Mouse (Mus musculus): Measurements from ENCODE around the gene Slc45a3. TPM values are rescaled to one million over a fixed set of nuclear protein-coding genes. Genes with fewer than 3 reads are reported as not detected.

Gene Slc45a3
- polyA plus RNA-seq, 1 experiment from 2014 or later, result 10.5 TPM

DNA sequence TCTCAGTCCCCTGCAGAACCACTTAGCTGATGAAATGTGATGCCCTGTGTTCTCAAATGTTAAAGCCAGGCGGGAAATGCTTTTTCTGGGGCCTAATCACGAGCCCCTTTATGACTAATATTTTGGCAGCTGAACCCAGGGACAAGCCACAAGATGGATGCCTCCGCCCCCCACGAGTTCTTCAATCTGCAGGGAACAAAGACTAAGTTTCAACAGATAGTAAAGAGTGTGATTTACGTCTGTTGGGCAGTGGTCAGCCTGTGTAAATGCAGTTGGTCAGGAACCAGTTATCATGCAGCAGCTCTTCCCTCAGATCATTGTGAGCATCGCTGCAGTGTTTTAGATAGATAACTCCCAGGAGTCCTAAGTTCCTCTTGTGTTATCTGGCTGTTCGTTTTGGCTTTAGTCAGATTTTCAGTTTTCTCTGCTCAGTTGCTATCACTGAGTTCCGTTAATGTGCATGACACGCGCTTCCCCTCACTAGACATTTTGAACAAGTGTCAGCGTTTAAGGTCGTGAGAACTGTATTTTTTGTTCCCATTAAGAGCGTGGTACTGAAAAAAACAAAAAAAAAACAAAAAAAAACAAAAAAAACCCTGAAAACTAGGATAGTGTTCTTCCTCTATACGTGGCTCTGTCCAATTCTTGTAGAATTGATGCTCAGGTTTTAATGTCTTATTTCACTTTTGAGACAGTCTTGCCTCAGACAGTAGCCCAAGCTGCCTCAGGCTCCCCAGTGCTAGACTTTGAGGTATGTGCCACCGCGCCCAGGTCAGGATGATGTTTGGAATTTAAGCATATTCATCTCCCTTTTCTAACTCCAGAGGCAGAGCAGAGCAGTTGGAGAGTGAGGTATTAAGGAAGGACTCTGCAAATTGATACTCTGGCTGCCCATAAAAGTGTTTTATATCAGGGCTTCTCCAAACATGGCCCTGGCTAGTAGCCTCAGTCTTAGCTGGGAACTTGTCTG, 19.9 kb upstream of the Slc45a3 start:
- H3K4me3 ChIP-seq (replicated peaks; ENCODE audit: low read length), result no peak overlapping the region
- no peak for ATAC-seq (ENCODE audit: insufficient read depth, low FRiP score)
- H3K4me2 ChIP-seq (ENCODE audit: low read depth, low read length), result no peak overlapping the region
- H3K4me1 ChIP-seq (ENCODE audit: control insufficient read depth, insufficient read depth, low read length), result peaks cover 8% of the 10 kb centered on the region; the same call in 1 of the 2 replicates
- no peaks in the 10 kb centered on the region for H3K9me3 ChIP-seq (replicated peaks; ENCODE audit: control insufficient read depth, low read length)
- 51% methylated on average over 16 of the region's 16 CpGs for WGBS
- H3K9ac ChIP-seq (ENCODE audit: low read length), result no peak overlapping the region
- no peaks in the 10 kb centered on the region for H3K27me3 ChIP-seq (ENCODE audit: control insufficient read depth, insufficient read depth, low read length)
- no peak overlapping the region for H3K27ac ChIP-seq (ENCODE audit: low read length)
- H3K36me3 ChIP-seq (ENCODE audit: control insufficient read depth, insufficient read depth, low read length), result no peaks in the 10 kb centered on the region

DNA sequence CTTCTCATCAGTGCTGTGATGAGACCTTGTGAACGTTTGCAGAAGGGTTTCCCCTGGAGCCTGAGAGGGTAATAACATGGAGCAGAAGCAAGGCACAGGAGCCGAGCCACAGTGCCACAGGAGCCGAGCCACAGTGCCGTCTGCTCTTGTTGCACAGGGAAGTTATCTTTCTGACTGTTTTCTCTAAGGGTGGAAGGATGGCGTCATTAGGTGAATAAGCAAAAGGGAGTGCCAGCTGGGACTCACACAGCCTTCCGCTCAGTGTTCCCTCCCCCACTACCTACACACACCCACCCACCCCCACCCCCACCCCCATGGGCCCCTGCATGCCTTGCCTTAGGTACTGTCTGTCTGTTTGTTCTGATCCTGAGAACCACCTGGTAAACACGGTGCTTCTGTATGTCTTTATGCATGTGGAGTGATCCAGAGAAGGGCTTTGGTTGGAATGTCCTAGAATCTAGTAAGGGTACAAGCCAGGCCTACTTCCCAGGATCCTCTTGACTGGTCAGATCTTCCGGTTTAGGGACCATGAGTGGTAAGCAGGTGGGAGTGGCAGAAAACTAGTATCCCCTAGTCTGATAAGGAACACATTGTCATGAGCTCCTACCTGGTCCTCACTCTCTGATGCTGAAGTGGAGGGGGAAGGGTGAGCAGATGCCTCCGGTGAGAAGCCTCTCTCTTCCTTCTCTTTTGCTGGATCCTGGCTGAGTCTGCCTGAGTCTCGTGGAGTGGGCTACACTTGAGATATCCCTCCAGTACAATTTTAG, 16.9 kb upstream of the Slc45a3 start:
- no peak overlapping the region for H3K4me2 ChIP-seq (ENCODE audit: low read depth, low read length)
- no peaks in the 10 kb centered on the region for H3K36me3 ChIP-seq (ENCODE audit: control insufficient read depth, insufficient read depth, low read length)
- peak overlapping the region; percentile 16; the same call in 1 of the 2 replicates for H3K9ac ChIP-seq (ENCODE audit: low read length)
- peak overlapping the region; percentile 81 for H3K27ac ChIP-seq (ENCODE audit: low read length)
- no peak overlapping the region for H3K4me3 ChIP-seq (replicated peaks; ENCODE audit: low read length)
- no peaks in the 10 kb centered on the region for H3K9me3 ChIP-seq (replicated peaks; ENCODE audit: control insufficient read depth, low read length)
- H3K27me3 ChIP-seq (ENCODE audit: control insufficient read depth, insufficient read depth, low read length), result no peaks in the 10 kb centered on the region
- peaks cover 4% of the 10 kb centered on the region; the same call in 1 of the 2 replicates for H3K4me1 ChIP-seq (ENCODE audit: control insufficient read depth, insufficient read depth, low read length)
- peak; percentile 68; the same call in 1 of the 2 replicates for ATAC-seq (ENCODE audit: insufficient read depth, low FRiP score)
- 49% methylated on average over 10 of the region's 10 CpGs for WGBS

DNA sequence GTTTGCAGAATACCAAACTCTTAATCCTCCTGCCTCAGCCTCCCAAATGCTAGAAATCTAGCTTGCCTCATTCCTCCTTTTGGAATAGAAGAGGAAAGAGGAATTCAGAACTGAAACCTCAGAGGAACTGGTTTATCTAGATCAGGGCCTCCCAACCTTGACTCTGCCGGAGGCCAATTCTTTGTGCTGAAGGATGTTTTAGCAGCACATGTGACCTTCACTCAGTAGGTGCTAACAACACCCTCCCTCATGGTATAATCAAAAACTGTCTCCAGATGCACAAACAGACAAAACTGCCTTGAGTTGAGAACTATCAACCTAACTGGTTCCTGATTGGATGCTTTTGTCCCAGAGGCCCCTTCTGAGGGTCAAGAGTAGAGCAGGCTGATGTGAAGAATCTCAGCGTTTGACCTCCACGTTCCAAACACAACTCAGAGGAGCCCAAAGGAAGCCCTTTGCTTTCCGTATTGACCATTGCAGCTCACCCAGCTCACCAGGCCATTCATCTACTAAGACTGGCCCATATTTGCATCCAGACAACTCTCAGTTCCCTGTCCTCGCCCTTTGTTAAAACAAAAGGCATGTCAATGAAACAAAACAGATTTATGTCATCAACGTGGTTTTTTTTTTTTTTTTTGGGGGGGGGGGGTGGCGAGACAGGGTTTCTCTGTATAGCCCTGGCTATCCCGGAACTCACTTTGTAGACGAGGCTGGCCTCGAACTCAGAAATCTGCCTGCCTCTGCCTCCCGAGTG, 16.1 kb upstream of the Slc45a3 start:
- H3K27me3 ChIP-seq (ENCODE audit: control insufficient read depth, insufficient read depth, low read length), result no peaks in the 10 kb centered on the region
- H3K4me2 ChIP-seq (ENCODE audit: low read depth, low read length), result no peak overlapping the region
- H3K4me1 ChIP-seq (ENCODE audit: control insufficient read depth, insufficient read depth, low read length), result peaks cover 4% of the 10 kb centered on the region; the same call in 1 of the 2 replicates
- H3K27ac ChIP-seq (ENCODE audit: low read length), result peak overlapping the region; percentile 66
- H3K9ac ChIP-seq (ENCODE audit: low read length), result no peak overlapping the region
- WGBS, result 81% methylated on average over 11 of the region's 11 CpGs
- H3K9me3 ChIP-seq (replicated peaks; ENCODE audit: control insufficient read depth, low read length), result no peaks in the 10 kb centered on the region
- H3K4me3 ChIP-seq (replicated peaks; ENCODE audit: low read length), result no peak overlapping the region
- ATAC-seq (ENCODE audit: insufficient read depth, low FRiP score), result no peak
- H3K36me3 ChIP-seq (ENCODE audit: control insufficient read depth, insufficient read depth, low read length), result no peaks in the 10 kb centered on the region

DNA sequence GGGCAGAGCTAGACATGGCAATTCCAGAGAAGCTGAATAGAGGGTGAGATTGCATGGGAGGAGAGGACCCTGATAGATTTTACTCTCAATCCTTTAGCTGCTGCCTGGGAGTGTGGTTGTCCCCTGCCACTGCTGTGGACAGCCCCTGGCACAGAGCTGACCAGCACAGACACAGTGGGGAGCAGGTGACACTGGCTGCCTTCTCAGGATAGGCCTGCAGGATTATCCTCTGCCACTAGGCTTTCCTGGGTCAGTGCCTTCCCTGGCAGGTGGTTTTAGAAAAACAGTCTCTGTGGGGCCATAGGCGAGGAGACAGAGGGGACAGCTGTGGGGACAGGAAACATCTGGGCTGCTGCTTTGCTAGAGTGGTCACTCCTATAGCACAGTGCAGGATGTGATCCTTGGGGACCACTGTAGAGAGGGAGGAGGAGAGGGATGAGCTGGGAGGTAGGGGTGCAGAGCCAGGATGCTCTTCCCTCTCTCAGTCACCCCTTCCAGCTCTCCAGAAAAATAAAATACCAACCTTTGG, 14.7 kb upstream of the Slc45a3 start:
- no peak for ATAC-seq (ENCODE audit: insufficient read depth, low FRiP score)
- H3K4me2 ChIP-seq (ENCODE audit: low read depth, low read length), result no peak overlapping the region
- no peak overlapping the region for H3K9ac ChIP-seq (ENCODE audit: low read length)
- no peaks in the 10 kb centered on the region for H3K27me3 ChIP-seq (ENCODE audit: control insufficient read depth, insufficient read depth, low read length)
- WGBS, result 42% methylated on average over 1 of the region's 1 CpGs
- H3K4me1 ChIP-seq (ENCODE audit: control insufficient read depth, insufficient read depth, low read length), result peaks cover 4% of the 10 kb centered on the region; the same call in 1 of the 2 replicates
- H3K36me3 ChIP-seq (ENCODE audit: control insufficient read depth, insufficient read depth, low read length), result no peaks in the 10 kb centered on the region
- H3K27ac ChIP-seq (ENCODE audit: low read length), result no peak overlapping the region
- no peaks in the 10 kb centered on the region for H3K9me3 ChIP-seq (replicated peaks; ENCODE audit: control insufficient read depth, low read length)
- H3K4me3 ChIP-seq (replicated peaks; ENCODE audit: low read length), result no peak overlapping the region

DNA sequence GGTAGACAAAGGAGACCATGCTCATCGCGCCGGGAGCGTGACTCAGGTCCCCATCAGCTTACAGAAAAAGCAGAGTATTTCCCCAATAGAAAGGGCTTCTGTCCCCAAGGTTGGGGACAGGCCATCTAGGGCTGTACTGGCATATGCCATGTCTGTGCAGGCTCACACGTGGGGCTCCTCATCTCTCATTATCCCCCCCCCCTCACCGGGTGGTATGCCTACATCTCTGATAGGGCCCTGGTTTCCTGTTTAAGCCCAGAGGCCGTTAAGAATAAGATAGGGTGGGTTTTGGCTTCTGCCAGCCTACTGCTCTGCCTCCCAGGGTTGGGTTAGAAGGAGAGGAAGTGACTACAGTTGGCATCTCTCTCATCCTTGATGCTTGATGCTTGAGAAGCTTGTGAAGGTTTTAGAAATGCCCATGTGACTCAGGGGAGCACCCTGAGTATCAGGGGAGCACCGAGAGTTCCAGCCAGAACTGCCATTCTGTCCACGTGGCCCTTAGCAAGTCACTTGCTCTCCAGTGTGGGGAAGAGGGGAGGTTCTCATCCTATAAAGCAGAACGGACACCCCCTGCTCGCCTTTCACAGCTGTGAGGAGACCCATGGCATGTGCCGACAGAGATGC, 8.4 kb upstream of the Slc45a3 start:
- Histone ChIP-seq H3K4me3 (replicated peaks; ENCODE audit: low read length) (no peak overlapping the region), H3K9ac (ENCODE audit: low read length) (no peak overlapping the region), H3K27ac (ENCODE audit: low read length) (no peak overlapping the region), H3K9me3 (replicated peaks; ENCODE audit: control insufficient read depth, low read length) (no peaks in the 10 kb centered on the region), H3K4me1 (ENCODE audit: control insufficient read depth, insufficient read depth, low read length) (no peaks in the 10 kb centered on the region), H3K4me2 (ENCODE audit: low read depth, low read length) (no peak overlapping the region), H3K27me3 (ENCODE audit: control insufficient read depth, insufficient read depth, low read length) (no peaks in the 10 kb centered on the region), H3K36me3 (ENCODE audit: control insufficient read depth, insufficient read depth, low read length) (no peaks in the 10 kb centered on the region)
- no peak for ATAC-seq (ENCODE audit: insufficient read depth, low FRiP score)
- 80% methylated on average over 12 of the region's 12 CpGs for WGBS

DNA sequence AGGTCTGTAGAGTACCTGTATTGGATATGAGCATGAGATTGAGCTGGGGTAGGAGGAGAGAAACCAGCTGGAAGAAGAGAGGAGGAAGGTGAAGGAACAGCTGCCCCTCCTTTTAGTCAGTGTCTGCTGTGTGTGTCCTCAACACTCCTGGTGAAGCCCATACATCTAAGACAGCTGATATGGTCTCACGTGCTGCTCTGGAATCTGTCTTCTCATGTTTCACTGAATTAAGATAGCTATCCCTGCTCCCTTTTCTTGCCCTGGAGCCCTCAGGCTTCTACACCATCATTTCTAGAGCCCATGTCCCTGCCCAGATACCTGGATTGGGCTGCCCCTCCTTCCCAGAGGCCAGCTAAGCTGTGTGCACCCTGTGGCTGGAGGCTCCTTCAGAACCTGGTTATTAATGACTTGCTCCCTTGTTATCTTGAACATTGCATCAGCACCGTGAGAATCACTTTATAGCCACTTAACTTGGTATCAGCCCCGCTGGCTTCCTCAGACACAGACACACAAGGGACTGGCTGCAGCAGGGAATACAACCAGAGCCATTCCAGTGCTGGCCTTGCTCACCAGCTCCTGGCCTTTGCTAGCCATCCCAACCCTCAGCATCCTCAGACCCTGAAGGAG, 7.5 kb upstream of the Slc45a3 start:
- H3K9me3 ChIP-seq (replicated peaks; ENCODE audit: control insufficient read depth, low read length), result no peaks in the 10 kb centered on the region
- no peak overlapping the region for H3K4me3 ChIP-seq (replicated peaks; ENCODE audit: low read length)
- no peak overlapping the region for H3K27ac ChIP-seq (ENCODE audit: low read length)
- H3K4me1 ChIP-seq (ENCODE audit: control insufficient read depth, insufficient read depth, low read length), result no peaks in the 10 kb centered on the region
- 29% methylated on average over 3 of the region's 3 CpGs for WGBS
- no peaks in the 10 kb centered on the region for H3K27me3 ChIP-seq (ENCODE audit: control insufficient read depth, insufficient read depth, low read length)
- no peak overlapping the region for H3K9ac ChIP-seq (ENCODE audit: low read length)
- no peak for ATAC-seq (ENCODE audit: insufficient read depth, low FRiP score)
- no peaks in the 10 kb centered on the region for H3K36me3 ChIP-seq (ENCODE audit: control insufficient read depth, insufficient read depth, low read length)
- H3K4me2 ChIP-seq (ENCODE audit: low read depth, low read length), result no peak overlapping the region

DNA sequence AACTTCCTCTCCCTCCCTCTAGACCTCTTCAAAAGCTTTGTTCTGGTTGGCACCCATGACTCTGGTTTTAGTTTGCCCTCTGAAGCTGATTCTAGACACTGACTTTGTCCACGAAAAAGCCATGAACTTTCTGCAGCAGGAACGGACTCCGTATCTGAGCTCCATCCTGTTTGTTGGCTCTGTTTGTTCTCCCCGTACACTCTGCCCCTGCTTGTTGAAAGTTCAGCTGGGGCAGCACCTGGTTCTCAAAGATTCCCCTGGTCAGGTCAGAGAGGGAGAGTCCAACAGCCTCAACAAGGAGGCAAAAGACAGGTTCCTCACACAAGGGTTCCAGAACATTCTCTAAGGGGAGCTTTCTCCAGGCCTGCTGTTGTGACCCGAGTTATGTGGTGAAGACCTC, 5.4 kb upstream of the Slc45a3 start:
- 59% methylated on average over 5 of the region's 5 CpGs for WGBS
- Histone ChIP-seq H3K9ac (ENCODE audit: low read length) (no peak overlapping the region), H3K27me3 (ENCODE audit: control insufficient read depth, insufficient read depth, low read length) (peaks cover 3% of the 10 kb centered on the region; the same call in 1 of the 2 replicates), H3K4me1 (ENCODE audit: control insufficient read depth, insufficient read depth, low read length) (no peaks in the 10 kb centered on the region), H3K36me3 (ENCODE audit: control insufficient read depth, insufficient read depth, low read length) (no peaks in the 10 kb centered on the region), H3K4me3 (replicated peaks; ENCODE audit: low read length) (no peak overlapping the region), H3K4me2 (ENCODE audit: low read depth, low read length) (no peak overlapping the region), H3K9me3 (replicated peaks; ENCODE audit: control insufficient read depth, low read length) (no peaks in the 10 kb centered on the region), H3K27ac (ENCODE audit: low read length) (no peak overlapping the region)
- ATAC-seq (ENCODE audit: insufficient read depth, low FRiP score), result no peak

DNA sequence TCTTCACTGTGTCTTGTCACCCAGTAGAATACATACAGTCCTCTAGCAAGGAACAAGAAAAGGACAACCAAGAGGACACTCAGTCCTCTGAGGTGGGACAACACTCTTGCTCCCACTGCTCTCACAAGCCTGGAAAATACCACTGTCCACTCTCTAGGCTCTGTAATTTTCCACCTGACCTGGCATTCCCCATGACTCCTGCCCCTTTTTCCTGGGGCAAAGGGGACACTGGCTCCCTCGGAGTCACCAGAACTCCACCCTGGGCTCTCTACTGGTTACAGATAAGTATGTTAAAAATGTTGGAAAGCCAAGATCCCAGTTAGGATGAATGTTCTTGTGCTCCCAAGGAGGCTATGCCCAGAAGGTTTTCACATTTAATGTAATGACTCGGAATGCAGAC, 1.8 kb upstream of the Slc45a3 start:
- no peak overlapping the region for H3K9ac ChIP-seq (ENCODE audit: low read length)
- H3K4me1 ChIP-seq (ENCODE audit: control insufficient read depth, insufficient read depth, low read length), result peaks cover 6% of the 10 kb centered on the region; the same call in 1 of the 2 replicates
- H3K4me3 ChIP-seq (replicated peaks; ENCODE audit: low read length), result no peak overlapping the region
- whole genome bisulfite sequencing, result 57% methylated on average over 2 of the region's 2 CpGs
- H3K4me2 ChIP-seq (ENCODE audit: low read depth, low read length), result no peak overlapping the region
- peaks cover 17% of the 10 kb centered on the region; the same call in 1 of the 2 replicates for H3K27me3 ChIP-seq (ENCODE audit: control insufficient read depth, insufficient read depth, low read length)
- no peak overlapping the region for H3K27ac ChIP-seq (ENCODE audit: low read length)
- H3K9me3 ChIP-seq (replicated peaks; ENCODE audit: control insufficient read depth, low read length), result no peaks in the 10 kb centered on the region
- no peak for ATAC-seq (ENCODE audit: insufficient read depth, low FRiP score)
- no peaks in the 10 kb centered on the region for H3K36me3 ChIP-seq (ENCODE audit: control insufficient read depth, insufficient read depth, low read length)

All from stomach, embryonic 16.5 days (tissue).